Mouse (Mus musculus) liver, embryonic 14.5 days (tissue): ENCODE data around the gene Sertad4.

ENCODE experiments used
- CTCF ChIP-seq: IDR thresholded peaks from 2 replicates; pipeline ENCODE4 v1.5.1; 2016; ENCODE audit warnings: antibody characterized with exemption, low read depth, control low read depth
- EP300 ChIP-seq: IDR thresholded peaks from 2 replicates; pipeline ENCODE4 v1.6.1; 2016; ENCODE audit warnings: antibody characterized with exemption, low read depth

DNA sequence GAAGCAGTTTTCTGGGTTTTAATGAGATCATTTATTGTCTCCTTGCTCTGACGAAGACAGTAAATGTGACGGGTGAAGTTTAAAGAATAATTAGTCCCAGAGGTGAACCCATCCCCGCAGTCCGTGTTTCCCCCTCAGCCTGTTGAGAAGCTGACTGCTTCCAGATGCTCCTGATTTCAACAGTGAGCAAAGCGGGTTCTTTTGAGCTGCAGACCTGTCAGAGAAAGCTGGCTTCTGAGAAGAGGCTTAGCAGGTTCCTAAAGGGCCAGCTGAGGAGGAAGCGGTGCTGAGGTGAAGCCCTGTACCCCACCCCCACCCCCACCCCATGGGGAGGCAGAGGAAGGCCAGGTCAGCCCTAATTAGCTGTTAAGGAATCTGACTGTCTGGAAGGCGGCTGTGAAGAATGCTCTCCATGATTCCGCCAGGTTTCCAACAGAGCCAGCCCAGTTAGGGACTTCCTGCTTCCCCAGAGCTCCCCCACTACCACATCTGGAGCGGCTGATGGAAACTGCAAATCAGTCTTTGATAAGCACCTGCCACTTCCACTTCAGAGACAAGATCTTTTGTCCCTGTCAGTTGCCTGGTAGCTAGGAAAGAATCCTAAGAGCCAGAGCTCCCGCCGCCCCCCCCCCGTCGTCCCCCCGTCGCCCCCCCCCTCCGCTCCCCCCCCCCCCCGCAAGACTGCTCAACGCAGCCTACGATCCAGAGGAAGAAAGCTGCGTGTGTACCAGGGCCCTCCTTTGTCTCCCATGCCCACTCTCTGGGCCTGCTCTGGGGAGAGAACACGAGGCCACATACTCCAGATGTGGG is 59.1 kb downstream of the Sertad4 start:
- TF ChIP-seq CTCF (no peak), EP300 (no peak)
